In genomic region chr5:124444661-124445561, GRCm38 (mm10) we compare ENCODE assay signal across 7 mouse cellular contexts. TPM values are rescaled to one million over a fixed set of nuclear protein-coding genes. Genes with fewer than 3 reads are reported as not detected.
DNase-seq lines count a peak whose midpoint lies in the region; ATAC-seq and TF ChIP-seq lines count a peak whose summit lies in the region.

No protein-coding gene starts in this region.

- ATAC-seq in Patski = peak; percentile 54
- ATAC-seq in forebrain, embryonic 15.5 days (replicated peaks) = peak; percentile 93
- peak; percentile 8 to 26; a peak in 3 of 4 replicates for ATAC-seq in hematopoietic stem cell, adult 5-6 weeks (replicated peaks in 1 of 2; ENCODE audit: insufficient read depth in 1 of 2, low FRiP score in 2 of 2, low TSS enrichment in 1 of 2, low read depth in 1 of 2, poor library complexity in 2 of 2, severe bottlenecking in 2 of 2)

- peaks cover 36% of the 10 kb centered on the region for H3K4me1 ChIP-seq in forebrain, embryonic 15.5 days

- peaks cover 26% of the 10 kb centered on the region for H3K36me3 ChIP-seq in forebrain, embryonic 15.5 days
- peaks cover 5% of the 10 kb centered on the region; the same call in 1 of the 2 replicates for H3K36me3 ChIP-seq in macrophage (ENCODE audit: inconsistent target)

- 5% methylated on average over 56 of the region's 66 CpGs for WGBS in forebrain, embryonic 15.5 days
- 4% methylated on average over 40 of the region's 66 CpGs for WGBS in macrophage (ENCODE audit: missing documents)

- H3K9ac ChIP-seq in forebrain, embryonic 15.5 days (replicated peaks) = peak overlapping the region; percentile 91

- H3K27me3 ChIP-seq in Patski = no peaks in the 10 kb centered on the region
- H3K27me3 ChIP-seq in forebrain, embryonic 15.5 days = no peaks in the 10 kb centered on the region

- H3K79me2 ChIP-seq in macrophage (ENCODE audit: inconsistent target) = peaks cover 66% of the 10 kb centered on the region

- H3K4me2 ChIP-seq in forebrain, embryonic 15.5 days (replicated peaks) = peak overlapping the region; percentile 96

- CTCF ChIA-PET in Patski (lab: Charles Lee) = interaction anchor here (0.9 to 1.3 kb wide), 2 partner anchors 15 to 94 kb away, joined by 4 read pairs; no protein-coding TSS in a partner anchor

- H3K4me3 ChIP-seq in forebrain, embryonic 15.5 days = peak overlapping the region; percentile 96
- H3K4me3 ChIP-seq in macrophage (ENCODE audit: inconsistent target) = peak overlapping the region; percentile 49

- no peak for DNase-seq in Patski (ENCODE audit: low read depth, low spot score)
- peak; percentile 71 for DNase-seq in cerebellum, adult 11 months
- peak; percentile 66 to 67 for DNase-seq in layer of hippocampus, postnatal 14 days (ENCODE audit: low spot score in 2 of 2)
- DNase-seq in right cerebral cortex, postnatal 4 days = peak; percentile 79

- TF ChIP-seq CTCF in Patski (IDR thresholded peaks at IDR 0.05) = no peak

- POLR2A ChIA-PET in Patski (lab: Charles Lee) = interaction anchor here (0.7 to 0.9 kb wide), 3 partner anchors 34 to 87 kb away, joined by 3 to 5 read pairs (median 3); partner anchors contain the start of genes Rilpl1 and Rilpl2

- in situ Hi-C loops in Patski (cut with MboI; ENCODE audit: low pct_unique_long_range_greater_than_20kb) = loop anchor here (25.0 kb wide), 1 partner anchor 417 kb away; the partner anchor contains the start of genes Ccdc92 and Zfp664

- peak overlapping the region; percentile 83 for H3K27ac ChIP-seq in forebrain, embryonic 15.5 days (replicated peaks)
- H3K27ac ChIP-seq in macrophage = peak overlapping the region; percentile 81

- no peaks in the 10 kb centered on the region for H3K9me3 ChIP-seq in forebrain, embryonic 15.5 days

RNA-seq across cellular contexts. Expression of gene Kmt5a, which starts 5.2 kb away (rescaled TPM):
- polyA plus RNA-seq in Patski (2021) (174 TPM), macrophage (2018) (41.0 to 134 TPM (median 67.4 TPM) in 3 replicates)
- 36.3 and 56.7 TPM in 2 replicates for polyA plus RNA-seq in forebrain, embryonic 15.5 days (2015; fragmentation: Nextera tagmentation; extraction: Ambion mirVana)
- 99.1 and 120 TPM in 2 replicates for total RNA-seq in hematopoietic stem cell, adult 5-6 weeks (2017)
- total RNA-seq in layer of hippocampus, postnatal 14 days (2021) = 10 to 100 TPM; 48.1 to 60.6 TPM
- 100 to 1,000 TPM in 8 of 26 experiments, 10 to 100 TPM in 18; 52.3 to 174 (median 91.0) TPM for total RNA-seq in macrophage (2018; cell fraction: chromatin; rRNA removed)
- total RNA-seq in macrophage (2018; cell fraction: cytosol; rRNA removed) = 10 to 100 TPM; 45.9 to 87.1 (median 53.7) TPM
- total RNA-seq in macrophage (2018; cell fraction: nucleus; rRNA removed) = 100 to 1,000 TPM in 5 of 26 experiments, 10 to 100 TPM in 21; 40.5 to 118 (median 71.6) TPM

RNA-seq across cellular contexts. Expression of gene Sbno1, which starts 19.1 kb away (rescaled TPM):
- 59.0 TPM for polyA plus RNA-seq in Patski (2021)
- 101 and 111 TPM in 2 replicates for polyA plus RNA-seq in forebrain, embryonic 15.5 days (2015; fragmentation: Nextera tagmentation; extraction: Ambion mirVana)
- total RNA-seq in hematopoietic stem cell, adult 5-6 weeks (2017) = 233 and 245 TPM in 2 replicates
- 100 to 1,000 TPM; 133 to 135 TPM for total RNA-seq in layer of hippocampus, postnatal 14 days (2021)
- 100 to 1,000 TPM; 342 to 649 (median 449) TPM for total RNA-seq in macrophage (2018; cell fraction: chromatin; rRNA removed)
- 10 to 100 TPM; 56.8 to 86.3 (median 68.1) TPM for total RNA-seq in macrophage (2018; cell fraction: cytosol; rRNA removed)
- total RNA-seq in macrophage (2018; cell fraction: nucleus; rRNA removed) = 100 to 1,000 TPM; 169 to 321 (median 232) TPM
- polyA plus RNA-seq in macrophage (2018) = 29.7 to 66.6 TPM (median 32.9 TPM) in 3 replicates

RNA-seq across cellular contexts. Expression of gene Rilpl2, which starts 33.3 kb away (rescaled TPM):
- polyA plus RNA-seq in Patski (2021) (75.6 TPM), macrophage (2018) (47.7 to 134 TPM (median 74.0 TPM) in 3 replicates)
- 26.3 and 27.8 TPM in 2 replicates for polyA plus RNA-seq in forebrain, embryonic 15.5 days (2015; fragmentation: Nextera tagmentation; extraction: Ambion mirVana)
- total RNA-seq in hematopoietic stem cell, adult 5-6 weeks (2017) = 45.7 and 62.1 TPM in 2 replicates
- 10 to 100 TPM; 23.1 to 24.1 TPM for total RNA-seq in layer of hippocampus, postnatal 14 days (2021)
- 100 to 1,000 TPM in 23 of 26 experiments, 10 to 100 TPM in 3; 66.4 to 240 (median 153) TPM for total RNA-seq in macrophage (2018; cell fraction: chromatin; rRNA removed)
- total RNA-seq in macrophage (2018; cell fraction: cytosol; rRNA removed) = 100 to 1,000 TPM; 114 to 215 (median 162) TPM
- total RNA-seq in macrophage (2018; cell fraction: nucleus; rRNA removed) = 100 to 1,000 TPM in 24 of 26 experiments, 10 to 100 TPM in 2; 60.8 to 263 (median 159) TPM

RNA-seq across cellular contexts. Expression of gene Snrnp35, which starts 38.0 kb away (rescaled TPM):
- polyA plus RNA-seq in Patski (2021) (20.3 TPM), macrophage (2018) (30.6 to 47.7 TPM (median 30.7 TPM) in 3 replicates)
- 24.9 and 26.0 TPM in 2 replicates for polyA plus RNA-seq in forebrain, embryonic 15.5 days (2015; fragmentation: Nextera tagmentation; extraction: Ambion mirVana)
- total RNA-seq in hematopoietic stem cell, adult 5-6 weeks (2017) = 4.8 and 7.4 TPM in 2 replicates
- total RNA-seq in layer of hippocampus, postnatal 14 days (2021) = 10 to 100 TPM; 19.7 to 22.3 TPM
- total RNA-seq in macrophage (2018; cell fraction: chromatin; rRNA removed) = 10 to 100 TPM; 15.6 to 53.0 (median 28.3) TPM
- 10 to 100 TPM; 19.7 to 42.3 (median 33.0) TPM for total RNA-seq in macrophage (2018; cell fraction: cytosol; rRNA removed)
- 10 to 100 TPM; 21.0 to 56.7 (median 36.5) TPM for total RNA-seq in macrophage (2018; cell fraction: nucleus; rRNA removed)

Comparison
In these comparisons a context has a peak if more than half of its experiments do, and no peak if none do; other contexts are left out.
1. ATAC-seq: peak in every context shown above with its lines; median percentile 93 in forebrain, embryonic 15.5 days; 54 in Patski; 17 in hematopoietic stem cell, adult 5-6 weeks.